Mouse (Mus musculus) gonadal fat pad, adult 2 months (tissue): ENCODE measurements around the gene Foxred2. TPM values are rescaled to one million over a fixed set of nuclear protein-coding genes. Genes with fewer than 3 reads are reported as not detected.

Source experiments
- DNase-seq: peaks from one replicate; pipeline ENCODE4 v3.0.0-alpha.2; 2012; ENCODE audit warnings: low read depth
- polyA plus RNA-seq: library from polyadenylated mRNA; depleted of rRNA; stranded (reverse); fragments of >200 nt; gene quantifications from 2 replicates; pipeline ENCODE4 v1.2.3, GENCODE M21; 2012; rRNA removed

Foxred2 gene
- polyA plus RNA-seq, result 38.5 and 50.1 TPM in 2 replicates

DNA sequence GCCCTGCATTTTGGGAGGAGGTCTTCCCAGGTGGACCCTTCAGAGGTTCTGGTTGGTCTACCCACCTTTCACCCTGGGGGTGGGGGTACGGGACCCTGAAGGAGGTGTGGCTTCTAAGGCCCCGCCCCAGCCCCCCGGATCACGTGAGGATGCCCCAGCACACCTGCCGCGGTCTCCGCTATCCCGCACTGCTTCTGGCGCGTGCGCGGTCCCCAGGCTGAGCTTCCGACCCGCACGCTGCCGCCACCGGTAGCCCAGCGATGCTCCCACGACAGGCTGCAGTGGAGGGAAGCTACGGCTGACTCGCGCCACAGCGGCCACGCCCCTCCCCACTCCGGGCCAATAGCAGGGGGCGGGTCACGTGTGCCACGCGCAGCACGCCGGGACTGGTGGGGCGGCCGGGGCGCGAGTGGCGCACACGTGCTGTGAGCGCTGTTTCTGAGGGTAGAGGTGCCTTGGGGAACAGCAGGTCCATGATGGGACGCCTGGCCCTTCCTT lies at the start of gene Foxred2:
Foxred2 (minus strand) TSS at position 319 of the 498 bp plus-strand sequence.
- DNase-seq, result no peak

DNA sequence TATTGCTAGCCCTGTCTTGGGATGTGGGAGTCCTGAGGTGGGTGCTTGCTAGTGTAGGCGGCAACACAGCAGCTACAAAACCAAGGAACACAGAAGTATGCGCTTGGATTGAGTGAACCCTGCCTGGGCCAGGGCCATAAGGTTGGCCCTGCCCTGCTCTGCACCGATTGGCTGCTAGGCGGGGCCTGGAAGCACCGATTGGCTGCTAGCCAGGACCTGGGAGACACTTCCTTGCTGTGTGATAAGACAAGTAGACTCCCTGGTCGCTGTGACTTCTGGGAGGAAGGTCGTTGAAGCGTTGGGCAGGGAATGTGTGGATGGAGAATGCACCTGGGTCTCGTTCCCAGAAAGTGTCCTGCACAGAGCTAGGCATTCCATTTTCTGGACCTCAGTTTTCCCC lies 47.4 kb upstream of the Foxred2 start:
- DNase-seq, result no peak

DNA sequence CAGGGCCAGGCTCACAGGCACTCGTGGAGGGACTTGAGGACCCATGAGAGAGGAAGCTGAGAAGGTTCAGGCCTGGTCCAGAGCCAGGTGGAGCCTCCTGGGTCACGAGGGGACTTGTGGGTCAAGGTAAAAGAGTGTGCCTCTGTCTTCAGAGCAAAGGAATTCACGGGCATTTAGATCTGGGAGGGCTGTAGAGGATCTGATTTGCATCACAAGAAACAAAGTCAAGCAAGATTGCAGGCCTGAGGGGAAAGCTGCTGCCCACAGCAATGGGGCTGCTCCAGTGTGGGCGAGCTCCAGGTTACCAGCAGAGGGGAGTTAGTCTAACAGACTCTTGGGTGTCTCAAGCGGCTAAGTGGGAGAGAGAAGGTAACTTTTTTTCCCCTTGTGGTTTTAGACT lies 44.9 kb upstream of the Foxred2 start:
- DNase-seq, result no peak

DNA sequence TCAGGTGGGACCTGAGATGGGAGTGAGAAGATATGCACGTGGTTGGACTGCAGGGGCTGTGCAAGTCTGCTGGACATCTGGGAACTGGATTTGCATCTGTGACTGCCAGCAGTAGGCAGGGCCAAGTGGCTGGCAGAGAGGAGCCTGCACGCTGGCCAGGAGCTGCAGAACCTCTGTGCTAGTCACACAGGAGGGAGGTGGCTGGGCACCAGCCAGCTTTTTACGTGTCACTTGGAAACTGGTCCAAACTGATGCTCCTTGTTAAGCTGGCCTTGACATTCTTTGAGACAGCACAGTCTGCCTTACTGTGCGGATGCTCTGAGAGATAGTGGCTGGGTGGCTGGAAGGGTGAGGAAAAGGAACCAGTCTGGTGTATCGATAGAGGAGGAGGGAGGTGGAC lies 32.0 kb upstream of the Foxred2 start:
- no peak for DNase-seq

DNA sequence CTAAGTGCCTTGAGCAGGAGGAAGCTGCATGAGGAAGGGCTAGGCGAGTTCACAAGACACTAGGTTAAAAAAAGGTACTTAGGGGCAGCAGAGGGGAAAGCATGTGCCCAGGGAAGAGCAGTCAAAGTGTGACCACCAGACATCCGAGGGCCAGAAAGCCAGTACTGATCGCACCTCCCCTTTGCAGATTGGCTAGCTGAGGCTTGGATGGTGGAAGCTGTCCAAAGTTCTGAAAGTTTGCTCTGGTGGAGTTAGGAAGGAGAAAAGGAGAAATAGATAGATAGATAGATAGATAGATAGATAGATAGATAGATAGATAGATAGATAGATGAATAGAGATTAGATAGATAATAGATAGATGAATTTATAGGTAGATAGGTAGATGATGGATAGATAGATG lies 26.9 kb upstream of the Foxred2 start:
- DNase-seq, result no peak

DNA sequence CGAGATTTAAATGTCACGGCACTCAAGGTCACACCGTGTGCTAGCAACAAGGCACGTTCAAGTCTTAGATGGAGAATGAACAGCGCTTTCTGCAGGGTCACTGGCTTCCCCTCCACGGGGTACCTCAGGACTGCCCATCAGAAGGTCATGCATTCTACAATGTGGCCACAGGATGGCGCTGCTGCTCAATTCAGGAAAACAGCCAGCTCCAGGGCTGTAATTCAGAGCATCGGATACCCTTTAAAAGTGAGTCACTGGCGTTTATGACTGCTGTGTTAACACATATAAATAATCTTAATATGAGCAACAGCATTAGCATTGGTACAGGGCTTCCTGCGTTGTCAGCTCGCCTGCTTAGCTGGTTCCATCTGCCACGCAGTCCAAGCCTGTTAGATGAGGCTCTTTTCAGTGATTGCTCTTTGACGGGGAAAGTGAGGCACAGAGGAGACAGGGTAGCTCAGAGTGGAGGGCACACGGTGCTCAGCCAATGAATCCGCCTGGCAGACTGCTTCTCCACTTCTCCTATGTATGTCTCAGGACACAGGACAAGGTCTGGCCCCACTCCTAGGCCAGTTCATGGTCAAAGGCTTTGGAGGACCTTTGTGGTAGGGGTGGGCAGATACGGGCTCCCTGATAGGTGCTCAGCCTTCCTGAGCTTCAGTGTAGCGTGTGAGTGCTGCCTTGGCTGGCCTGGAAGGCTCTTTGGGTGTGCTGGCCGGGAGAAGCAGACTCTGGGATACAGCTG lies 25.8 kb upstream of the Foxred2 start:
- DNase-seq, result no peak

DNA sequence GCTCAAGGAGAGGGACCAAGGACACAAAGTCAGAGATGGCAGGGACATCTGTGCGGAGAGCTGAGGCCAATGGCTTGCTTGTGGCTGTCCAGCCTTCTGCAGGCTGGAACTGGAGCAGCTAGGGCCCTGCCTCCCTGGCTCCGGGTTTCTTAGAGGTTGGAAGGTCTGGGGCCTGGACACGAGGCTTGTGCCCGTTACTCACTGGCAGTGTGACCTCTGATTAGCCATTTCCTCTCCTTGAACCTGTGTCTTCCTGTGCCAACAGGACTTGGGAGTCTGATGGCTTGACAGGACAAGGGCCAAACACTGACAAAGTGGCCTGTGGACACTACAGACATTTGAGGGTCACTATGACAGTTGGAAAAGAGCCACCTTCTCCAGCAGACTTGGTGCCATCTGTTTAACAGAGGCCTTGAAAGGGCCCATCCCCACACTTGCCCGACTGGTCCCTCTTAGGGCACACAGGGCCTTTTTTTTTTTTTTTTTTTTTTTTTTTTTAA lies 24.7 kb upstream of the Foxred2 start:
- no peak for DNase-seq

DNA sequence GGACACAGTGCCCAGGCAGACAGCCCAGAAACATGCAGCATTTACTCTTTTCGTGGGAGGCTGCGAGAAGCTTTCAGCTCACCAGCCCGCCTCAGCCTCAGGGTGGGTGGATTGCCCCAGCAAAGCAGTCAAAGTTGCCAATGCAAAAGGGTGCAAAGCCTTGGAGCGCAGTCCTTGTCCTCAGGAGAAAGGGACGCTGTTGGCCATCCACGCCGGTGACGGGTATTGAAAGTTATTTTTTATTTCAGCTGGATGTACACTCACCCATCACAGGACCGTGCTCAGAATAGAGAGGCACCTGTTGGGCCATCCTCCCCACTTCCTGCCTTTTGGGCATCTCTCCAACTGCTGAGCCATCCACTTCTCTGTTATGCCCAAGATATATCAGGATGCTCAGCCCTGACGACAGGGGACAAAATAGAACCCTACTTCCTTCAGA lies 22.9 kb upstream of the Foxred2 start:
- DNase-seq, result no peak

DNA sequence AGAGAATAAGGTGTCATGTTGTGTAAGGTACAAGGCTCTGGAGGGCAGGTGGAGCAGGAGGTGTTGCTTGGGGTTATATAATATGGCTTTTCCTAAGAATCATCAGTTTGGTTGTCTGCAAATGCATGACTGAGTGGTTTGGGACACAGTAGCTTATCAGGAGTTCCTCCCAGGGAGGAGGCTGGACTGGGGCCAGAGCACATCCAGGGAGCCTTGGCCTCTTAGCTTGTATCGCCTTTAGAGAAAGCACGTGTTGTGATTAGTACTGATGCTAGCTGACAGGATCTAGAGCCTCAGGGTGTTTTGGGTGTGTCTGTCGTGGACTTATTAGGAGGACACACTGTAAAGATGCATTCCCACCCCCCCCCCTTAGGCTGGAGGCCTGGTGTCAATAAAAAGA lies 21.1 kb upstream of the Foxred2 start:
- DNase-seq, result no peak

DNA sequence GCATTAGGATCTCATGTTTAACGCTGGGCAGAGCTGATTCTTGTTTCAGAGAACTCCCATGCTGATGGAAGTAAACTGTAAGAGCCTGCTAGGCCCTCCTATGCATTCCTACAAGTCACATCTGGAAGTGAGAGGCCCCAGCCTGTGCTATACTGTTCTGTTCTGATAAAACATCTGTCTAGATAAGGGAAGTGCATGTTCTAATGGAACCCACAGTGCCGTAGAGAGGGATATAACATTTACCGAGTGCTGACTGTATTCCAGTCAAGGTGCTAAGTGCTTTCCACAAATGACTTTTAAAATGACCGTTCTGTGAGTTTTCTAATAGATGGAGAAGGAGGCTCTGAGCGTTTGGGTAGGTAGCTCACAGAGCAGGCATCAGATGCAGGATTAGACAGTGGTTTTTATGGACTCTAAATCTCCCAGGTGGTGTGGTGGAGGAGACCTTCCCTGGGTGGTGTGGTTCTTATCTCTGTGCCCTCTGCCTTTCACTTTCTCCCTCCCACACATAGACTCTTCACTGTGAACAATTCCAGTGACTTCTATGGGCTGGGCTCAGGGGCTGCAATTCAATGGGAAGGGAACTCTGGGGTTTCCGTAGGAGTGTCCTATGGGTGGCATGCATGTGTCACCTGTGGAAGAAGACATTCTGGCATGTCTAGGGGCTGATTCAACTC lies 17.8 kb upstream of the Foxred2 start:
- no peak for DNase-seq

DNA sequence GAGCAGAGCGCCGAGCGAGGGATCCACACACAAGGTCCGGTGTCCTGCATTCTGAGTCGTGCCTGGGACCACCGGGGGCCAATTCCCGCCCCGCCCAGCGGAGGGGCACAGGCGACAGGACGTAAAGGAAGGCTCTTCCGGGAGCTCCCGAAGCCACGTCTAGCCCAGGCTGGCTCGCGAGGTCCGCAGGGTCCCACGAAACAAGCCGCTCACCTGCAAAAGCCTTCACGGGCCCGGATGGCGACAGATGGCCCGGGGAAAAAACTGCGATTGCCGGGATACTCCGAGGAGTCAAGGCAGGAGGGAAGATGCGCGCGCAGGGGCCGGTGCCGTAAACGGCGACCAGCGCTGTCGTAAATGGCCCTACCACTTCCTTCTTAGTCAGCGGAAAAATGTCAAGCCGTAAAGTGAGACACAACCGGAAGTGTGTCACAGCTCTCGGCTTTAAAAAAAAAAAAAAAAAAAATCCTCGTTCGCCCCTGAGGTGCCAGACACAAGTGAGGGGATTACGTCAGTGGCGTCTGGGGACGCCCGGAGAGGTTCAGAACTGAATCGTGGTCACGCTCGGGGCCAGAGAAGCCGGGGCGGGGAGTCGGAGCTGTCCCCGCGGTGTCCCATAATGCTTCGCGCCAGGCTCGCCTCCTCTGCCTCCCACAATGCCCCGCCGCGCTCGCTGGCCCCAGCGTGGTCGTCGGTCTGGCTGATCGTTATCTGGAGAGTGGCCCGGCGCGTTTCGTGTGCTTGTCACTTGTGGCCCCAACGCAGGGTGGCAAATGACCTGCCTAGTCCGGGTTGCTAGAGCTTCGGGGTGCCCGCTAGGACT lies 14.2 kb upstream of the Foxred2 start, which contains the start of gene Eif3d:
Eif3d (minus strand) TSS at position 344 of the 823 bp plus-strand sequence.
- peak; percentile 54 for DNase-seq

DNA sequence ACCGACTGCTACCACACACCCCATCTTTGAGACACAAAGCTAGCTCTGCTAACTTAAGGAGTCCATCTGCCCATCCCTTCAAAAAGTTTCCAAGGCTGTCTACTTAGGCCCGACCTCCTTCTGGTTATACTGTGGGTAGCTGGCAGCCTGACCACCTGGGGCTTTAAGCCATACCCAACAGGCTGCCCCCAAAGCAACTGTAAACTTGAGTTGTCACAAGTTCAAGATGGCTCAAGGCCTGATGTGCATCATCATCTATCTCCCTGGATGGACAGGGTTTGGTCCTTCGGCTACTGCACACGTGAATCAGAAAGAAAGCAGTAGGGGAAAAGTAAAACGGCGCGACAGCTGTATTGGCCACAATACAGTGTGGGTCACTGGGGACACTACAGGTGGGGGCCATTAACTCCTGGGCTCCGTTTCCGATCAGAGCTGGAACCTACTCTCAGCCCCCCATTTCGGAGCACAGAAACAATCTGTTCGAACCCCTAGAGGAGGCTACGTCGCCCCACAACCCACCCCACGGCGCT lies 13.5 kb upstream of the Foxred2 start:
- no peak for DNase-seq

DNA sequence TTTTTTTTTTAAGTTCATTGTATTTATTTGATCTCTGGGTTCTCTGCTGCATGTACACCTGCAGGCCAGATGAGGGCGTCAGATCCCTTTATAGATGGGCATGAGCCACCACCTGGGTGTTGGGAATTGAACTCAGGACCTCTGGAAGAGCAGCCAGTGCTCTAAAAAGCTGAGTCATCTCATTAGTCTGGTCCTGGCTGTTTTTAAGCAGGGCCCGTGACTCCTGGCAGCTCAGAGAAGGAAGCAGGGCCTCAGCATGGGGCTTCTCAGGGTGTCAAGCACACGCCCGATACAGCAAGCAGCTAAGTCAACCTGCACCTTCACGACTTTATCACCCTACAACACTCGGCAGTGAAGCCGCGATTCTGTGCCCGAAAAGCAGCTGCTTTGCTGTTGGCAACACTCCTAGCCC lies 8.6 kb upstream of the Foxred2 start:
- DNase-seq, result no peak

DNA sequence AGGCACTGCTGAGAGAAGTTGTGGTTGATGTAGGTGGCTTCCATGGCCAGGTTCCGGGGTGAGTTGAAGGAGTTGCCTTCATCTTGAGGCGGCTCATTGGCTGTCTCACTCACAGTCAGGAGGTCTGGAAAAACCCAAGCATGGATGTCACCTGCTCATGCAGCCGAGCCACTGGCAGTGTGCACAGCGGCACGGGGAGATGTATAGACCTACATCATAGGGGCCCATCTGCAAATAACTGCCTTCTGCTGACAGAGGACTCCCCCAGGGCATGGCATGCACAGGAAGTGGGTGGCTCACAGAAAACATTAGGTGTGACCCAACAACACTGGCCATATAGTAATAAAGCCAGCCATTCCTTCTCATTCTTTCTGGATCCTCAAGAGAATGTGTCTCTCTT lies 5.9 kb upstream of the Foxred2 start:
- DNase-seq, result no peak

DNA sequence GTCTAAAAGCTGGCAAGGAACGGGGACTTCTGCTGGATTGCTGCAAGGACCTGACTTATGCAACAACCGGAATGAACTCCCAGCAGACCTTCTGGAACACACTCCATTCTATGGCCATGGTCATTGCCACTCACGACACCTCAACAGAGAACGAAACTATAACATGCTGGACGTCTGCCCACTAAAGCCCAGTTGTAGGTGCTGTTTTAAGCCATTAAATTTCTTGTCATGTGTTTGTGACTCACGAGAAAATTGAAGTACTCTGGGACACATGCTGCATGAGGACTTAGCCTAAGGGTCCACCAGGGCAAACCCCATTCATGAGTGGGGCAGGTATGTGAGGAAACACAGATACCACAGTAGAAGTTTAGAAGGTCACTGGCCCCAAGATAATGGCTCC lies 4.2 kb upstream of the Foxred2 start:
- no peak for DNase-seq

DNA sequence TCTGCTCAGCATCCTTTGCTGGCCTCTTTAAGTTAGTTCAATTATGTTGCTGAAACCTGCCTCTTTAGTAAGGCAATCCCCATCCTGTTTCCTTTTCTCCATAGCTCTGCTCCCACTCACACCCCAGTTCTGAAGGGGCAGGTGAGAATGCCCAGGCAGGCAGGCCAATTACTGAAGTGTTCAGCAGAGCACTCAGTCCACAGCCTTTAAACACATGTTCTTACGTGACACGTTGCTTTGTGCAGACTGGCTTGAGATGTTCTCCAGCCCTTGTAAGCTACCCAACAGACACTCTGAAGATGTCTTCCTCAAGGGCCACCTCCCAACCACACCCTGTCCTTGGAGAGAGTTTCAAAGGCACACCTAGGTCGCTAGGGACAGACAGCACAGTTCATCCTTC lies 1.5 kb upstream of the Foxred2 start:
- DNase-seq, result no peak

DNA sequence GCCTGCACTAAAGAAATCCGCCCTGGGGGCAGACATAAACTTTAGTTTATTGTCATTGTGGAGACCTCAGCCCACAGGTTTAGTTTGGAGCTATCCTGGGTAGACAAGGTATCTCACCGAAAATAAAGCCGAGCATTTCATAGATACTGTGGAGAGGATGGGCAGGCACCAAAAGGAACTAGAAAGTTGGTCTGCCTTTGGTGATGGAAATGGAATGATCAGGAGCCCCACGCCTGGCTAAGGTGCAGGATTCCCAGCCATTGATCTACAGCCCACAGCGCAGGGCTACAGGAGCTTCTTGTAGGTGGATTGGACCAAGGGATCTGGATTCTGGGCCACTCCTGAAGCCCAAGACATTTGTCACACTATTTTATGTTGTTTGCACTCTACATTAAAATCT lies 1.1 kb upstream of the Foxred2 start:
- no peak for DNase-seq

DNA sequence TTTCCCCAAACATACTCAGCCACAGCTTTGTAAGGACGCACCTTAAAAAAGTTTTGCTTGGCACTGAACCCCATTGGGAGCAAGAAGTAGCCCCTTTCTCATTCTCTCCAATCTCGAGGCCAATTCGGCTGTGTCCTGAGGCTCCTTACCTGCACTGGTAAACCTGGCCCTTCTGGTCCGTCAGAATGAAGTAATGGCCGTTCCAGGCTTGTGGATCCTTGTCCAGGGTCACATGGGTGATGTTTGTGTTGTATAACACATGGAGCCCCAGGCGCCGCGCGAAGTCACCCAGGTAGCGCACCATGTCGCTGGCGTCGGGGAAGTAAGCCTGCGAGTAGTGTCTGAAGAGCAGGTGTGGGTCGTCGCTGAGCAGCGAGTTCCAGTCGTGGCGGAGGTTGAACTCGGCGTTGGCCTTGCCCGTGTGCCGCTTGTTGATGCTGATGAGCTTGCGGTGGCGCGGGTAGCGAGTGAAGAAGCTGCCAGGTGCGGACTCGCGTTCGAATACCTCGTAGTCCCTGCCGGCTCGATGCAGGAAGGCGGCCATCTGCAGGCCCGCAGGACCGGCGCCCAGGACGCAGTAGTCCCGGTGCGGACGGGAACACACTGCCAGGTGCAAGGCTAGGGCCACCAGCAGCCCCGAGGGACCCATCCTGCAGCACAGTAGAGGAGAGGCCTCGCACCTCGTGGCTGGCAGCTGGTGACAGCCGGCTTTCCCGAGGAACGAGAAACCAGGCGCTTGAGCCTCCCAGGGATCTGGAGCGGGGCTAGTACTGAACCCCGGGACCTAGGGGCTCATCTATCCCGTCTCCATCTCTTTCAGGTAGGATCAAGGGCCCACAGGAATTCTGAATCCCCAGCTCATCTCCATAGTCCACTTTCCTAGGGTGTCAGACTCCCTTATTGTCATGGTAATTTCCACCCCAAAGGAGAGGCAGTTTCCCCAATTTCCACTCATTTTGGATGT lies 800 bp downstream of the Foxred2 start:
- no peak for DNase-seq

DNA sequence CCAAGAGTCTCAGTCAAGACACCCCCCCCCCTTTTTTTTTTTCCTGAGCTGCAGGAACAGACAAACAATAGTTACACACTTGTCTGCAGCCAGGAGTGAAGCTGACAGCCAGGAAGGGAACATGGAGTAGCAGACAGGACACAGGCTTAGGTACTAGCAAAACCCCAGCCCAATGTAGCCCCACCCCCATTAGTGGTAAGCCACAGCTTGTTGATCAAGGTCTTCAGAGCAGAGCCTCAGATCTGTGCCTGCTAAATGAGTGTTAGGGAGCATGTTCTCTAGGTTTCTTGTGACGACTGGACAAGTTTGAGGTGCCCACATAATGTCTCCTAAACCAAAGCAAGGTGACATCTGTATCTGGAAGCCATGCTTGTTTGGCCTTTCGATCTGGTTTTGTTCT lies 2.2 kb downstream of the Foxred2 start:
- no peak for DNase-seq

DNA sequence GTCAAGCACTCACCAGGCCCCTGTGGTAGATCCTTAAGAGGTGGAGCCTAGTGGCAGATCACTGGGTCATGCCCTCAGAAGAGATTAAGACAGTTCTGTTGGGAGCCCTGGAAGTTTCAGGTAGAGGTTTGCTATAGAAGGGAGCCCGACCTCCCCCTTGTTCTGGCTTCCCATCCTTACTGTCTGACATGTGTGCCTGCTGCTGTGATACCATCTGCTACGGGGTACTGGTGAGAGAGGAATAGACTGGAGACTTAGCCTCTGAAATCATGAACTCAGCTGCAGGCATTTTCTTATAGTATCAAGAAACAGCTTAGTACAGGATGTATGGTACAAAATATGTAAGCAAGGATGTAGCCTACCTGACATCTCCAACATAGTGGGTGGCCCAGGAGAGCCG lies 3.6 kb downstream of the Foxred2 start:
- DNase-seq, result no peak

DNA sequence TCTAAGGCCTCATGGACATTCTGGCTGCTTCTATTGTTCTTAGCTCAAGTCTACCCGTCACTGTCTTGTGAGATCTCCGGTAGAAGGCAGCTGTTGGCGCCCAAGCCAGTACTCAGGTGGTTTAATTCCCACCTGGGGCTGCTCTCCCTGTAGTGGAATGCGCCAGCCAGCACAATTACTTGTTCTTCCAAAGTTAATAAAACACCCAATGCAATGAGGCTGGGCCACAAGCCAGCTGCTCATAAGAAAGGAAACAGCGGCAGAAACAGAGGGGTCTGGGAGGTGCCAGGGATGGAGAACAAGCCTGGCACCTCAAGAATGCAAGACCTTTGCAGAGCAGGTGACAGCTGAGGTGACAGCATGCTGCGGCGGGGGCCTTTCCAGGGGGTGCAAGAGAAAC lies 7.5 kb downstream of the Foxred2 start:
- DNase-seq, result no peak
